Mouse (Mus musculus): ENCODE measurements around the gene Bnip1.

DNA sequence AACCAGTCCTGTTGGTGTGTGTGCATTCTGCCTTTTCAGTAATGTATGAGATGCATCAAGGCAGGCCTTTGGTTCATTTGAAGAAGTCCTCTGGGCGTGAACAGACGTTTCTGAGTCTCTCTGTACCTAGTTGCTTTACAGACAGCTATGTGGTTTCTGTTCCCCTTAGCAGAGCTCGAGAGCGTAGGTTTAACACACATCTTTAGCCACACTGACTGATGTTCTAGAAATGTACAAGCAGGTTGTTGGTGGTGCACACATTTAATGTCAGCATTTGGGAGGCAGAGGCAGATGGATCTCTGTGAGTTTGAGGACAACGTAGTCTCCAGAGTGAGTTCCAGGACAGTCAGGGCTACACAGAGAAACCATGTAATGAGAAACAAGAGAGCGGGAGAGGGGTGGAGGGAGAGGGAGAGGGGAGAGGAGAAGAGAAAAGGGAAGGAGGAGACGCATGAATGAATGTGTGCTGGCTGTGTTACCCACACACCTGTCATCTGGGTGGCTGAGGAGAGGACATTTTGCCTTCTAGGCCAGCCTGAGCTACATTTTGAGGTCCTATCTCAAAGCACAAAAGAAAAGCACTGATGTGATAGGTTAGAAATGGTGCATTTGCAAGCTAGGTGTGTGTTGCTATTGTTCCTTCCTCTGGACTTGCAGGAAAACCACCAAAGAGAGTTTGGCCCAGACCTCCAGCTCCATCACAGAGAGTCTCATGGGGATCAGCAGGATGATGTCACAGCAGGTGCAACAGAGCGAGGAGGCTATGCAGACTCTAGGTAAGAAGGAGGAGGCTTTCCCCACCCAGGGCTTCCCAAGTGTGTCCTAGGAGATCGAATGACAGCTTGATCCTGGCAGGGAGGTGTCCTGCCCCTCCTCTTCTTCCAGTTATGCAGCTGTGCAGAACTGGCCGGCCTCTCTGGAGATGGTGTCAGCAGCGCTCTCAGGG is 9.7 kb downstream of the Bnip1 start:
- TF ChIP-seq RCOR1 (conservative IDR thresholded peaks at IDR 0.05; ENCODE audit: low read depth, low read length) (peak; percentile 66; the same call in 1 of the 2 replicates), POLR2A (IDR thresholded peaks at IDR 0.05; ENCODE audit: low read depth, low read length) (no peak; the same call in 1 of the 2 replicates), E2F4 (IDR thresholded peaks at IDR 0.05; ENCODE audit: insufficient replicate concordance, low read depth, low read length) (no peak), CTCF (conservative IDR thresholded peaks at IDR 0.05 in 1 of 2, IDR thresholded peaks at IDR 0.05 in 1 of 2; ENCODE audit: low read depth in 2 of 2, low read length in 2 of 2) (no peak), SMC3 (IDR thresholded peaks at IDR 0.05; ENCODE audit: low read depth, low read length) (0 out of 2 replicates have a peak, but pooled peaks have one; percentile 1), TCF12 (IDR thresholded peaks at IDR 0.05; ENCODE audit: low read depth, low read length) (peak; percentile 49)

Measured in CH12.LX (cell line).